Mouse (Mus musculus): ENCODE data around the gene Fam174a.

DNA sequence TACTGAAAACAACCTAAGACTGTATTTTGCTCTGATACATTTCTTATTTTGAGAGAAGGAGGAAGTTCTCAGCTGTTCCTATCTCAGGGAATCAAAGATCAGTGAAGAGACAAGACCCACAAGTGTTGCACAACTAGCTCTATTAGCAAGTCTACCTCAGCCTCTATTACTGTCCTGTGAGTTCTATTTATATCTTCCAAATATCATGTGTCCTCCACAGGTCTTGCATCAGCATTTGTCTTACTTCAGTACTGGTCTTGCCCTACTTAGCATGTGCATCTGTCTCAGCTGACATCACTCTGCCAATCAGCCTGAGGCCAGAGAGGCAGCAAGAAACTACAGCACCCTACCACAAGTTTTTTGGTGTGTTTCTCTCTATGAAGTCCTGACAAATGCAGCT, 26.2 kb downstream of the Fam174a start:
- TF ChIP-seq CTCF (IDR thresholded peaks at IDR 0.05; ENCODE audit: control insufficient read depth, insufficient read depth, insufficient replicate concordance, low read depth, low read length): no peak
- TF ChIP-seq POLR2A (IDR thresholded peaks at IDR 0.05; ENCODE audit: control insufficient read depth, low read depth, low read length): no peak

Measured in testis, adult 2 months (tissue).